Mouse (Mus musculus) v-Abl transformed pro-B cells (cell line): ENCODE results near the gene Phactr4.

Experiments used
- in situ Hi-C, 2 experiments: fragments of 400-800 bp; cut with MboI; formaldehyde crosslinking; loops; one replicate each; pipeline ENCODE4 v1.15.1; 2025; ENCODE audit not compliant: unreplicated experiment in 2 of 2

Phactr4 gene

GRCm38 (mm10) chr4:132345135-132345842, 77.0 kb downstream of the Phactr4 start:
- in situ Hi-C loops, result loop anchor here (5.0 to 10.0 kb wide), 7 partner anchors 73 to 260 kb away; partner anchors contain the start of genes Sesn2 (in 1 of the 2) and Taf12 (in 1 of the 2)

- in situ Hi-C loops, result loop anchor here (5.0 to 10.0 kb wide), 7 partner anchors 72 to 260 kb away; partner anchors contain the start of genes Sesn2 (in 1 of the 2) and Taf12 (in 1 of the 2)
Measured at GRCm38 (mm10) chr4:132344403-132345134, 77.7 kb downstream of the Phactr4 start.

- in situ Hi-C loops, result loop anchor here in 1 of 2 experiments (10.0 kb wide), 2 partner anchors 147 to 257 kb away; no protein-coding TSS in a partner anchor
Measured at GRCm38 (mm10) chr4:132341451-132341850, 80.8 kb downstream of the Phactr4 start.

GRCm38 (mm10) chr4:132338943-132339342, 83.3 kb downstream of the Phactr4 start:
- in situ Hi-C loops, result no loop called here

GRCm38 (mm10) chr4:132332880-132333279, 89.4 kb downstream of the Phactr4 start:
- in situ Hi-C loops, result no loop called here

- in situ Hi-C loops, result no loop called here
Measured at GRCm38 (mm10) chr4:132331960-132332359, 90.3 kb downstream of the Phactr4 start.

- in situ Hi-C loops, result no loop called here
Measured at GRCm38 (mm10) chr4:132329835-132330354, 92.4 kb downstream of the Phactr4 start.

- in situ Hi-C loops, result no loop called here
Measured at GRCm38 (mm10) chr4:132329115-132329834, 93.0 kb downstream of the Phactr4 start, which contains the start of gene Trnau1ap. Gene Trnau1ap, minus strand, starts transcription at chr4:132329538.

GRCm38 (mm10) chr4:132328391-132328982, 93.8 kb downstream of the Phactr4 start:
- in situ Hi-C loops, result no loop called here

- in situ Hi-C loops, result no loop called here
Measured at GRCm38 (mm10) chr4:132326481-132326880, 95.8 kb downstream of the Phactr4 start.

GRCm38 (mm10) chr4:132315711-132316110, 106.6 kb downstream of the Phactr4 start:
- in situ Hi-C loops, result no loop called here

GRCm38 (mm10) chr4:132312627-132313026, 109.7 kb downstream of the Phactr4 start:
- in situ Hi-C loops, result no loop called here

GRCm38 (mm10) chr4:132311801-132312200, 110.5 kb downstream of the Phactr4 start:
- in situ Hi-C loops, result no loop called here

GRCm38 (mm10) chr4:132311209-132311608, 111.1 kb downstream of the Phactr4 start:
- in situ Hi-C loops, result no loop called here

GRCm38 (mm10) chr4:132309849-132310472, 112.3 kb downstream of the Phactr4 start:
- in situ Hi-C loops, result no loop called here

- in situ Hi-C loops, result no loop called here
Measured at GRCm38 (mm10) chr4:132309140-132309848, 113.0 kb downstream of the Phactr4 start.

GRCm38 (mm10) chr4:132308437-132309139, 113.7 kb downstream of the Phactr4 start:
- in situ Hi-C loops, result no loop called here

- in situ Hi-C loops, result no loop called here
Measured at GRCm38 (mm10) chr4:132306004-132306403, 116.3 kb downstream of the Phactr4 start.
